Mouse (Mus musculus): ENCODE data around the gene Speer4b.

DNA sequence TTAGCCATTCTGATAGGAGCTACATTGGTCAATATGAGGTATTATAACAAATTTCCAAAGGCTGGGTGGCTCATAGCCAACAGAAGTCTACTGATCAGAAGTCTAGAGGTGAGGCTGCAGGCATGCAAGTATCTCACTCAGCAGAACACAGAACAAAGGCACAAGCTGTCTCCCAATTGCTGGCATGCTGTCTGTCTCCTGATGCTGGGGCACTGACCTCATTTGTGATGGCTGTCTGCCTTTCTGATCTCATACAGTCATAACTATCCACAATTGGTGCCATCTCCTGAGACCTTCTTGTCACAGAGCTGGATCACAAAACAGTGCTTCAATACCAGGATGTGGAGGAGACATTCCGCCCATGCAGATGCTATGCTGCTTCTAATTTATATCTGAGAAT lies 25.7 kb upstream of the Speer4b start:
- TF ChIP-seq POLR2A (IDR thresholded peaks at IDR 0.05; ENCODE audit: borderline replicate concordance, extremely low read depth, insufficient read depth, insufficient read length, poor library complexity, severe bottlenecking) (no peak), CTCF (IDR thresholded peaks at IDR 0.05; ENCODE audit: borderline replicate concordance, extremely low read depth, insufficient read depth, insufficient read length) (no peak)

All from brain, embryonic 14.5 days (tissue).